Mouse (Mus musculus) heart, postnatal 25 days (tissue): Measurements from ENCODE around the gene Sfpq. TPM values are rescaled to one million over a fixed set of nuclear protein-coding genes. Genes with fewer than 3 reads are reported as not detected.
"Not testable (repeated sequence)": the region's sequence is repeated elsewhere in the genome, so short reads cannot be mapped to it uniquely, and the experiment has no call there.

Experiments used
- DNase-seq: peaks from one replicate; pipeline ENCODE4 v3.0.0; 2022; ENCODE audit warnings: low spot score
- intact Hi-C: fragments of 180-260 bp; cut with DNase I; formaldehyde crosslinking; loops from one replicate; pipeline ENCODE4 v1.15.1; 2025
- total RNA-seq, 2 experiments: library from RNA; stranded (reverse); gene quantifications; 2 replicates each; pipeline ENCODE4 v1.2.3; 2021

Sfpq gene
- 10 to 100 TPM; 81.5 to 86.2 TPM for total RNA-seq

- peak; percentile 97 for DNase-seq
- intact Hi-C loops = loop anchor here (5.0 to 10.0 kb wide), 2 partner anchors 36 to 223 kb away; partner anchors contain the start of gene Smim12
These were observed at the start of gene Sfpq for GRCm38 (mm10) chr4:127021151-127021945. Gene Sfpq, plus strand, starts transcription at chr4:127021324.

- no peak for DNase-seq
- intact Hi-C loops = no loop called here
These were observed 43.7 kb upstream of the Sfpq start for GRCm38 (mm10) chr4:126977467-126977866.

GRCm38 (mm10) chr4:126978706-126979105, 42.4 kb upstream of the Sfpq start:
- intact Hi-C loops = no loop called here
- DNase-seq = no peak

GRCm38 (mm10) chr4:126983321-126983720, 37.8 kb upstream of the Sfpq start:
- no peak for DNase-seq
- intact Hi-C loops = no loop called here

- DNase-seq, intact Hi-C loops: not testable (repeated sequence)
These were observed 37.2 kb upstream of the Sfpq start for GRCm38 (mm10) chr4:126983736-126984525.

GRCm38 (mm10) chr4:126986768-126987167, 34.4 kb upstream of the Sfpq start:
- intact Hi-C loops = no loop called here

GRCm38 (mm10) chr4:126988503-126988902, 32.6 kb upstream of the Sfpq start:
- no peak for DNase-seq
- intact Hi-C loops = no loop called here

More at GRCm38 (mm10) chr4:126986768-126987167, 34.4 kb upstream of the Sfpq start:
- no peak for DNase-seq

GRCm38 (mm10) chr4:126990553-126990952, 30.6 kb upstream of the Sfpq start:
- intact Hi-C loops = no loop called here
- no peak for DNase-seq

- intact Hi-C loops = no loop called here
- DNase-seq = no peak
These were observed 28.8 kb upstream of the Sfpq start for GRCm38 (mm10) chr4:126992356-126992755.

GRCm38 (mm10) chr4:126999372-126999771, 21.8 kb upstream of the Sfpq start:
- DNase-seq, intact Hi-C loops: not testable (repeated sequence)

GRCm38 (mm10) chr4:127000601-127001105, 20.5 kb upstream of the Sfpq start:
- intact Hi-C loops = no loop called here
- DNase-seq = no peak

GRCm38 (mm10) chr4:127004384-127004783, 16.7 kb upstream of the Sfpq start:
- no peak for DNase-seq
- intact Hi-C loops = no loop called here

- intact Hi-C loops = no loop called here
- no peak for DNase-seq
These were observed 15.8 kb upstream of the Sfpq start for GRCm38 (mm10) chr4:127005113-127005936.

- intact Hi-C loops = loop anchor here (5.0 kb wide), 1 partner anchor 48 kb away; the partner anchor contains the start of gene Zmym4
These were observed 5.7 kb upstream of the Sfpq start for GRCm38 (mm10) chr4:127015294-127015993.

GRCm38 (mm10) chr4:127016366-127016765, 4.8 kb upstream of the Sfpq start:
- intact Hi-C loops = loop anchor here (5.0 kb wide), 1 partner anchor 49 kb away; the partner anchor contains the start of gene Zmym4
- DNase-seq = no peak

More at GRCm38 (mm10) chr4:127015294-127015993, 5.7 kb upstream of the Sfpq start:
- DNase-seq = peak; percentile 64

GRCm38 (mm10) chr4:127020411-127021150, 543 bp upstream of the Sfpq start:
- intact Hi-C loops = loop anchor here (5.0 to 10.0 kb wide), 2 partner anchors 37 to 224 kb away; partner anchors contain the start of gene Smim12
- DNase-seq = no peak

GRCm38 (mm10) chr4:127021989-127022626, 984 bp downstream of the Sfpq start:
- DNase-seq = peak; percentile 80
- intact Hi-C loops = loop anchor here (5.0 to 10.0 kb wide), 2 partner anchors 35 to 223 kb away; partner anchors contain the start of gene Smim12

- no peak for DNase-seq
- intact Hi-C loops = loop anchor here (5.0 to 10.0 kb wide), 2 partner anchors 34 to 222 kb away; partner anchors contain the start of gene Smim12
These were observed 2.1 kb downstream of the Sfpq start for GRCm38 (mm10) chr4:127023201-127023600.
